Mouse (Mus musculus) embryo, embryonic 10 days (tissue): ENCODE data around the gene Phactr1.

ENCODE experiments used
- DNase-seq: peaks from one replicate; pipeline ENCODE4 v3.0.0-alpha.2; 2015; ENCODE audit warnings: low spot score

Phactr1 gene

DNA sequence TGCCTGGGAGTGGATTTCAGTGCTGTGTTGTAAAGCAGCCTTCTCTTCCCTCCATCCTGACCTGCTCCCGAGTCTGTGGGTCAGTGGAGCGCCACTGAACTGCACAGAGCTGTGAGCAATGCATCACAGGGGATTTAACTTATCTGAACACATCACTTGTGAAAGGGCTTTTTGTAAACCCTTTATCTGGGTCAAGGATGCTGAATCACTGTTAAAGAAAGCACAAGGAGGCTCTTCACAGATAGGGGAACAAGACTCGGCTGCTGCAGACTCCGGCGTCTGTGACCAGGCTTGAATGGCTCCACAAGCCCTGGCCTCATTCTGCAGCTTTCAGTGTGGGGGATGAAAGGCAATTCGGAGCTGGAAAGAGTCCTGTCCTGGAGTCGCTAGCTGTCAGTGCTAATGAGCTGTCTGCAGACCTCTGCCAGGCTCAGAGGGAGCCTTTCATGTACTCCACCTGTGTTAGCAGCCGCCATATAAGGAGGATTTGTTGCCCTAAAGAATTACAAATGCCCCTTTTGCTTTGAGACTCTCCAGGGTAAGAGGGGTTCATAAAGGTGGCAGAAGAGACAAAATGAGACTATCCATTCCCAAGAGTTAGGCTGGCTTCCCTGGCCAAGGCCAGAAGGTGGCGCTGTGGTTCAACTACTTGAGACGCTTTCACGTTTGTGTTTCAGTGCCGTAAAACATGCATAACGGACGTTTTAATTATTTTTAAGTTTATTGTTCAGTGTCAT, 502.2 kb downstream of the Phactr1 start:
- DNase-seq: peak; percentile 95

GRCm38 (mm10) chr13:43183248-43184055, 503.0 kb downstream of the Phactr1 start:
- DNase-seq: peak; percentile 28

DNA sequence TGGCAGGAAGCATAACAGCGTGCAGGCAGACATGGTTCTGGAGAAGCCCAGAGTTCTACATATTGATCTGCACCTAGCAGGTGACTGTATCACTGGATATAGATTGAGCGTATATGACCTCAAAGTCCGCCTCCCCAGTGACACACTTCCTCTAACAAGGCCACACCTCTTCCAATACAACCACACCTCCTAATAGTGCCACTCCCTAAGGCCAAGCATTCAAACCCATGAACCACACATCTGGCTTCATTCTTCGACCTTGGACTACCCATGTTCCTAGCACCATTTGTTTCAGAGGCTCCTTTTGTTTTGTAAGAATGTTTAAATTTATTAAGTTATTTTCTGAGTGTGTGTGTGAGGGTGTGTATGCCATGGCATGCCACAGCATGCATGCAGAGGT, 507.3 kb downstream of the Phactr1 start:
- no peak for DNase-seq
